Mouse (Mus musculus) spleen, postnatal 36 days (tissue): Measurements from ENCODE around the gene Negr1.

Source experiments
- DNase-seq, 2 experiments: peaks; one replicate each; pipeline ENCODE4 v3.0.0; 2022; ENCODE audit warnings: low spot score in 2 of 2, mixed read lengths in 1 of 2

Gene Negr1

DNA sequence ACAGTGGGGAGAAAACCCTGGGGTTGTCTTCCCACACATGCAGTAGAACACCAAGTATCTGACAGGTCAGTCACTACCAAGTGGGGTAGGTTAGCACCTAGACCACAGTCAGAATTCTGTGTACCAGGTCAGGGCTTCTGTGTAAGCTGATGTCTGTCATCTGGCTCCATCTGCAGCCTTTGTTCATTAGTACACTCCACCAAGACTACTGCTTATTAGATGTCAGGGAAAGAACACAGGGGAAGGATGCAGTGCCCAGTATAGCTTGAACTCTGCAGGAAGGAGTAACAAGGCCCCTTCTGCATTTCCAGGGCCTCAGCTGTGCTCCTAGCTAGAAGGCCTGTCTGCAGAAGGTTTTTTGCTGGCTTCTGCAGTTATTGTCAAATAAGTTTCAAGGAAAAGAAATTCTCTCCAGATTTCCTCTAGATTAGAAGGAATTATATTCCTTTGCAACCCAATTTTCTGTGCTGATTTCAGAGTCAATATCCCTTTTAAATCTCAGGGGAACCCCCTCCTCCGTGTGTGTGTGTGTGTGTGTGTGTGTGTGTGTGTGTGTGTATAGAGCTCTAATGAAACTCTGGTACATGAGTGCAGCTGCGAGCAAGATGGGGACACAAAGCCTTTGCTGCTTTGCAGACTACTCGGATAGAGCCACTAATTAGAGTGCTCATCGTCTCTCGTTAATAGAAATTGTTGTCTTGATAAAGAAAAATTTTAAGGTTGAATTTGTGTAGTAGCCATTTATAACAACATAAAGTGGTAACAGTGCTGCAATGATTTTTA lies 654.5 kb downstream of the Negr1 start:
- no peak for DNase-seq

- DNase-seq = no peak
Measured at GRCm38 (mm10) chr3:157217794-157218193, 656.2 kb downstream of the Negr1 start.

- no peak for DNase-seq
Measured at GRCm38 (mm10) chr3:157224920-157225319, 663.3 kb downstream of the Negr1 start.

GRCm38 (mm10) chr3:157232723-157233122 lies 671.1 kb downstream of the Negr1 start:
- DNase-seq = no peak

GRCm38 (mm10) chr3:157240240-157240639 lies 678.6 kb downstream of the Negr1 start:
- DNase-seq = no peak

DNA sequence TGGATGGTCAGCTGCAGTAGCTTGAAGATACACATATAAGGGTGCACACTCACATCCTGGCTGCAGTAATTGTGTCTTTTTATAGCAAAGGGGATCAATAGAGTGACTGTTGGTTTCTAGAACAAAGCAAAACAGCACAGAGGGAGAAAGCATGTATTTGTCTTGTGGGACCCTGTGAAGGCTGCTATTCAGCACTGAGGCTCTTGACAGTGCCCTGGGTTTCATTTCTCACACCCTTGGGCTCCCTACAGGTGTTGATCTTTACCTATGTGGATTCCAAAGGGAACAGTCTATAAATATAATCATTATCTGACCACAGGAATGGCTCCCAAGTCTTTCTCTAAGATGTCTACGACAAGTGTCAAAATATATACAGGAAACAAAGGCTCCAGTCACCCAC lies 693.9 kb downstream of the Negr1 start:
- DNase-seq = no peak

GRCm38 (mm10) chr3:157255863-157256262 lies 694.3 kb downstream of the Negr1 start:
- no peak for DNase-seq

DNA sequence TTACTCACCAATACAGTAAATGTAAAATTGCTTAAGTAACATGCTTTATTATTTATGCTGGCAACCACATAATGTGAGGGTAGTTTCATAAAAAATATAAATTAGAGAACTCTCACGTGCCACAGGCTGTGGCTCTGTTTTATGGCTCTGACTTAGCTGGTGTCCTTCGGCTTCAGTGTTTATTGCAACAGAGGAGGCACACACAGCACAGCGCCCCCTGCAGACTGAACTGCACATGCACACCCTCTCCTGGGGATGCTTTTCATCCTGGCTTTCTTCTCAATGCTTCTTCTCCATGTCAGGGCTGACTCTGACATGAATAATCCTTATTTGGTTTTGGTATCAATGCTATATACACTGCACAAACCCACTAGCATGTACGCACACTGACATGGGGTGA lies 707.1 kb downstream of the Negr1 start:
- DNase-seq = no peak

DNA sequence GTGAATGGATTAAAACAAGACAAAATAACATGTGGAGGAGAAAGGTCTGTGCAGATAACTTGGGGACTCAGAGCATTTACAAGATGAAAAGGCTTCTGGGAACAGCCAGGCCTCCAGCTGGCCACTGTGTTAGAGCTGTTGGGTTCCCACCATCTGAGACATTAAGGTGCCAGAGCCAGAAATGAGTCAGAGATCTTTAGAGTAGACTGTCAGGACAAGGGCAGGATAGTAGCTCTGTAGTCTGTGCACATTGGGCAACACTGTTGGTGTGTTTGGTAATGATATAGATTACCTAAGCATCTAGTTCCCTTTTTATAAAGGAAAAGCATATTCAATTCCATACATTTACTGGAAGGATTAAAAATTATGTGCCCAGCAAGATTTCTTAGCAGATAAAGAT lies 710.8 kb downstream of the Negr1 start:
- DNase-seq = no peak

DNA sequence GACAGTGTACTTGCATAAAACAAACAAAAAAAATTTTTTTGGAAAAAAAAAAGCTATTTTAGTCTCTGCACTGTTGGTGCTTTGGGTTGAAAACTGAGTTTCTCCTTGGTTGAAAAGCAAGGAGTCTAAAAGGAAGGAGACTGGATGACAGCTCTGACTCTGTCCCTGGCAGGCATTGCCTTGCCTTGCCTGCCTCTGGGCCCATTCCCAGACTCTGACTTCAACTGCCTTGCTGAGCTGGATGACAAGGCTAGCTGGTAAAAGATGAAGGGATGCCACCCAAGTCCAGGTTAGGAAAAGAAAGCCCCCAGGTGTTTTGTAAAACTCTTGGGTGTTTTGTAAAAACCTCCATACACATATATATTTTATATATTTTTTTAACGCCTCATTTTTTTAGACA lies 712.5 kb downstream of the Negr1 start:
- no peak for DNase-seq

GRCm38 (mm10) chr3:157279717-157280116 lies 718.1 kb downstream of the Negr1 start:
- DNase-seq = no peak

- DNase-seq = no peak
Measured at GRCm38 (mm10) chr3:157281259-157281658, 719.7 kb downstream of the Negr1 start.

DNA sequence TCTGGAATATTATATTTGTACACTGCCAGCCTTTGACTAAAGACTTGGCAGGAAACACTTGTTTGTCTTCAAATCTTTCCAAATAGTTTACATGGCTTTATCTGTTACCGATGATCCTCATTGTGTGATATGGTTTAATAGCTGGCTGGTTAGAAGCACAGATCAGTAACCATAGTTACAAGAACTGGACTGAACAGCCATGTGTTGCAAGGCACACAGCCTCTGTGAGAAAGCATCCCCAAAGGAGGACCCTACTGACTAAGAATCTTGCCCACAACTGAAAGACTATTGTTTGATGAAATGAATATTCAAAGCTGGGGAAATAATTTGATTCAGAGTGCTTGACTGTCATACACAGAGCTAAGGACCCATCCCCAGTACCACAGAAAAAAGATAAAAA lies 729.7 kb downstream of the Negr1 start:
- no peak for DNase-seq

GRCm38 (mm10) chr3:157297216-157297615 lies 735.6 kb downstream of the Negr1 start:
- DNase-seq = no peak

- DNase-seq = no peak
Measured at GRCm38 (mm10) chr3:157303430-157304116, 742.0 kb downstream of the Negr1 start.

- no peak for DNase-seq
Measured at GRCm38 (mm10) chr3:157321081-157321573, 759.5 kb downstream of the Negr1 start.

DNA sequence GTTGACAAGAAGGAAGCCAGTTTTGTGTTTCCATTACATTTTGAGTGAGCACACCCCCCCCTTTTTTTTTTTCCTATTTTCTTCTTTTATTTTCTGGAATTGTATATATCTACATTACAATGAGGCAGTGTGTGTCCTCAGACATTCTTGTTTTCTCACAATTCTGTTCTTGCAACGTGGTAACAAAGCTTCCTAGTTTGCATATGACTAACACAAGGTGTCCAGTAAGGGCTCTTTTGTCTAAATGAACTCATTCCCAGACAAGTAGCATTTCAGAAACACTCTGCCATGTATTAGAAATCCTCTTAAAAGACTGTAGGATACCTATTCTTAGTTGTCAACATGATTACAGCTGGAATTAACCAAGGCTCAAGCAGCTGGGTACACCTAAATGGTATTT lies 760.2 kb downstream of the Negr1 start:
- no peak for DNase-seq

GRCm38 (mm10) chr3:157334169-157334568 lies 772.6 kb downstream of the Negr1 start:
- no peak for DNase-seq

DNA sequence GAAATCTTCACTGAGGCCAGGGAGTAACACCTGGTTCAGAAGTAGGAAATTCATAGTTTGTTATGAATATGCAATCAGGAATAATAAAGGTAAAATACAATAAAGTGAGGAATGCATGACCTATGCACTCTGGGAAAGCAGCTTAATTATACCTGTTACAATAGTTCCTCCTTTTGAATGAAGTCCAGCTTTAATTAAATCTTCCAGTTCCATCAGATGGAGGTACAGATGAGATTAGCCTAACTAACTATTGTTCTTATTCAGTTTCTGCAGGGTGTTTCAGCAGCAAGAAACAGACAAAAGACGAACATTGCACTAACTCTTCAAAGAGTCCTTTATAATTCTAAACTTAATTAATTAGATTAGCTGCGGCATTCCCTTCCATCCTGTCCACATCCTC lies 787.9 kb downstream of the Negr1 start:
- no peak for DNase-seq

- no peak for DNase-seq
Measured at GRCm38 (mm10) chr3:157358905-157359304, 797.3 kb downstream of the Negr1 start.

DNA sequence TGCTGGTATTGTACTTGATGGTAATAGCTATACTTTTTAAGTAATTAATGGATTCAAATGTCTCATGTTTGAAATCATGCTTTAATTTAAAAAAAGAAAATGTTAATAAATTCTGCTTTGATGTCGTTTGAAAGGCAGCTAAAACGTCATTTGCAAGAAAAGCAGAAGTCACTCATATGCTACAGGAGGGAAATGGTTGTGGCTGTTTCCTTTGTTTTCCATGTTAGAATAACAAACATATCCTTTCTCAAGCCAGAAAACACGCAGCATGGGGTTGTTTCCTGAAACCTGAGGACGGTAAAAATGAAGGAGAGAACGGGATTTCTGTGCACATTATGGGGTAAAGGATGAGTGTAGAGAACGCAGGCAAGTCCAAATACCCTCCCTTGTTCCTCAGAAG lies 798.2 kb downstream of the Negr1 start:
- DNase-seq = no peak
